Mouse (Mus musculus): ENCODE measurements around the gene Skint8.
"Not testable (repeated sequence)": the region's sequence is repeated elsewhere in the genome, so short reads cannot be mapped to it uniquely, and the experiment has no call there.

Gene Skint8

GRCm38 (mm10) chr4:111919092-111919491, at the start of gene Skint8:
Gene Skint8 (plus strand): TSS chr4:111919392.
- no peak for DNase-seq

GRCm38 (mm10) chr4:111880112-111880875, 38.9 kb upstream of the Skint8 start:
- peak in 1 of 2 experiments; percentile 26 for DNase-seq

- no peak for DNase-seq
Measured at GRCm38 (mm10) chr4:111883543-111883942, 35.6 kb upstream of the Skint8 start.

GRCm38 (mm10) chr4:111886018-111886417, 33.2 kb upstream of the Skint8 start:
- DNase-seq: peak; percentile 83 to 85

GRCm38 (mm10) chr4:111886607-111887006, 32.6 kb upstream of the Skint8 start:
- DNase-seq: peak; percentile 81 to 84

GRCm38 (mm10) chr4:111892138-111892537, 27.1 kb upstream of the Skint8 start:
- no peak for DNase-seq

- DNase-seq: peak; percentile 38 to 54
Measured at GRCm38 (mm10) chr4:111897755-111898154, 21.4 kb upstream of the Skint8 start.

GRCm38 (mm10) chr4:111898566-111898965, 20.6 kb upstream of the Skint8 start:
- peak; percentile 8 to 30 for DNase-seq

- not testable (repeated sequence) for DNase-seq
Measured at GRCm38 (mm10) chr4:111900491-111900890, 18.7 kb upstream of the Skint8 start.

- no peak for DNase-seq
Measured at GRCm38 (mm10) chr4:111901473-111901872, 17.7 kb upstream of the Skint8 start.

- peak; percentile 8 to 13 for DNase-seq
Measured at GRCm38 (mm10) chr4:111902775-111903174, 16.4 kb upstream of the Skint8 start, which contains the start of gene Slc5a9. Gene Slc5a9 (minus strand): TSS chr4:111902918.

GRCm38 (mm10) chr4:111907926-111908325, 11.3 kb upstream of the Skint8 start:
- no peak for DNase-seq

GRCm38 (mm10) chr4:111961309-111961708, 42.1 kb downstream of the Skint8 start:
- no peak for DNase-seq

GRCm38 (mm10) chr4:111963241-111963640, 44.0 kb downstream of the Skint8 start:
- not testable (repeated sequence) for DNase-seq

- no peak for DNase-seq
Measured at GRCm38 (mm10) chr4:111963669-111964068, 44.5 kb downstream of the Skint8 start.

- no peak for DNase-seq
Measured at GRCm38 (mm10) chr4:111972623-111973022, 53.4 kb downstream of the Skint8 start, which contains the start of gene Skint7. Gene Skint7 (plus strand): TSS chr4:111972923.

Data from kidney, postnatal 4 days (tissue).